Mouse (Mus musculus) hindbrain, embryonic 14.5 days (tissue): ENCODE data around the gene Kcnq4. TPM values are rescaled to one million over a fixed set of nuclear protein-coding genes. Genes with fewer than 3 reads are reported as not detected.

Source experiments
- ATAC-seq: fragments of 200-750 bp; cut with Nextera tagmentation; 2 replicates; pipeline ENCODE4 v1.8.0; 2017; ENCODE audit warnings: moderate number of reproducible peaks, mild to moderate bottlenecking, moderate TSS enrichment, moderate library complexity; ENCODE audit not compliant: low FRiP score
- DNase-seq: peaks from one replicate; pipeline ENCODE4 v3.0.0-alpha.2; 2015; ENCODE audit warnings: low spot score
- H3K27ac ChIP-seq: fragments of 300-500 bp; sonication (generic); 2 replicates; pipeline ENCODE4 v1.5.1; 2014; ENCODE audit warnings: mild to moderate bottlenecking, moderate library complexity
- H3K27me3 ChIP-seq: fragments of 300-500 bp; sonication (generic); 2 replicates; pipeline ENCODE4 v1.6.1; 2014; ENCODE audit warnings: mild to moderate bottlenecking, low read length, mixed read lengths; ENCODE audit not compliant: control insufficient read depth, insufficient read depth
- H3K36me3 ChIP-seq: fragments of 300-500 bp; sonication (generic); replicated peaks from 2 replicates; pipeline ENCODE4 v1.6.1; 2014; ENCODE audit not compliant: control insufficient read depth, insufficient read depth
- H3K4me1 ChIP-seq: fragments of 300-500 bp; sonication (generic); replicated peaks from 2 replicates; pipeline ENCODE4 v1.6.1; 2014; ENCODE audit warnings: antibody characterized with exemption, low read length, mixed read lengths; ENCODE audit not compliant: control insufficient read depth, insufficient read depth
- H3K4me2 ChIP-seq: fragments of 300-500 bp; sonication (generic); replicated peaks from 2 replicates; pipeline ENCODE4 v1.6.1; 2014; ENCODE audit warnings: mild to moderate bottlenecking, moderate library complexity
- H3K4me3 ChIP-seq: fragments of 300-500 bp; sonication (generic); replicated peaks from 2 replicates; pipeline ENCODE4 v1.5.1; 2014; ENCODE audit warnings: mild to moderate bottlenecking, low read length
- H3K9ac ChIP-seq: fragments of 300-500 bp; sonication (generic); 2 replicates; pipeline ENCODE4 v1.6.1; 2014
- H3K9me3 ChIP-seq: fragments of 300-500 bp; sonication (generic); 2 replicates; pipeline ENCODE4 v1.6.1; 2016; ENCODE audit warnings: low read length; ENCODE audit not compliant: control insufficient read depth
- WGBS: fragments of 180-500 bp; shearing (Covaris S2); extraction: QIAGEN DNeasy Blood & Tissue Kit; methylation state at CpG from one replicate; pipeline ENCODE4 v1.1.7; 2014; 5-methylcytosine and 5-hydroxymethylcytosine counted together
- polyA plus RNA-seq: library from polyadenylated mRNA; unstranded; fragments of >200 nt; fragmentation: Nextera tagmentation; extraction: Ambion mirVana; gene quantifications from 2 replicates; pipeline ENCODE4 v1.2.1, GENCODE M21; 2014

Gene Kcnq4
- polyA plus RNA-seq, 1 experiment from 2014 or later = 6.2 TPM

- no peak overlapping the region for H3K9ac ChIP-seq
- WGBS = 57% methylated on average over 6 of the region's 6 CpGs
- H3K27ac ChIP-seq = no peak overlapping the region
- H3K36me3 ChIP-seq = no peaks in the 10 kb centered on the region
- no peaks in the 10 kb centered on the region for H3K9me3 ChIP-seq
- H3K4me3 ChIP-seq = no peak overlapping the region
- DNase-seq (no peak), ATAC-seq (no peak)
- H3K27me3 ChIP-seq = peaks cover 13% of the 10 kb centered on the region
- H3K4me1 ChIP-seq = peaks cover 6% of the 10 kb centered on the region
- H3K4me2 ChIP-seq = no peak overlapping the region
Observed at GRCm38 (mm10) chr4:120729441-120729840, 19.0 kb downstream of the Kcnq4 start.

GRCm38 (mm10) chr4:120727842-120728241, 20.6 kb downstream of the Kcnq4 start:
- Histone ChIP-seq H3K4me3 (no peak overlapping the region), H3K9ac (no peak overlapping the region), H3K4me1 (peaks cover 6% of the 10 kb centered on the region), H3K27me3 (peaks cover 12% of the 10 kb centered on the region), H3K27ac (no peak overlapping the region), H3K4me2 (no peak overlapping the region), H3K36me3 (no peaks in the 10 kb centered on the region), H3K9me3 (no peaks in the 10 kb centered on the region)
- WGBS = 80% methylated on average over 11 of the region's 11 CpGs
- DNase-seq (no peak), ATAC-seq (no peak)

GRCm38 (mm10) chr4:120726174-120726573, 22.2 kb downstream of the Kcnq4 start:
- Histone ChIP-seq H3K9ac (no peak overlapping the region), H3K9me3 (no peaks in the 10 kb centered on the region), H3K4me2 (no peak overlapping the region), H3K4me3 (no peak overlapping the region), H3K27me3 (peaks cover under 1% of the 10 kb centered on the region; the same call in 1 of the 2 replicates), H3K27ac (no peak overlapping the region), H3K4me1 (peaks cover 6% of the 10 kb centered on the region), H3K36me3 (no peaks in the 10 kb centered on the region)
- WGBS = 59% methylated on average over 4 of the region's 4 CpGs
- DNase-seq (no peak), ATAC-seq (no peak)

- H3K4me1 ChIP-seq = peaks cover 2% of the 10 kb centered on the region; the same call in 1 of the 2 replicates
- no peak for DNase-seq
- H3K36me3 ChIP-seq = no peaks in the 10 kb centered on the region
Observed at GRCm38 (mm10) chr4:120725516-120726090, 22.8 kb downstream of the Kcnq4 start.

GRCm38 (mm10) chr4:120721574-120721973, 26.8 kb downstream of the Kcnq4 start:
- Histone ChIP-seq H3K9me3 (no peaks in the 10 kb centered on the region), H3K27me3 (peaks cover 4% of the 10 kb centered on the region; the same call in 1 of the 2 replicates), H3K9ac (no peak overlapping the region), H3K4me1 (peaks cover 4% of the 10 kb centered on the region; the same call in 1 of the 2 replicates), H3K36me3 (no peaks in the 10 kb centered on the region), H3K4me2 (no peak overlapping the region), H3K4me3 (no peak overlapping the region), H3K27ac (no peak overlapping the region)
- DNase-seq (no peak), ATAC-seq (no peak)
- 78% methylated on average over 2 of the region's 2 CpGs for WGBS

More at GRCm38 (mm10) chr4:120725516-120726090, 22.8 kb downstream of the Kcnq4 start:
- H3K9ac ChIP-seq = no peak overlapping the region
- no peaks in the 10 kb centered on the region for H3K27me3 ChIP-seq
- H3K4me2 ChIP-seq = no peak overlapping the region
- no peak overlapping the region for H3K27ac ChIP-seq
- no peak for ATAC-seq
- no peaks in the 10 kb centered on the region for H3K9me3 ChIP-seq
- 32% methylated on average over 5 of the region's 5 CpGs for WGBS
- no peak overlapping the region for H3K4me3 ChIP-seq

GRCm38 (mm10) chr4:120719152-120719551, 29.3 kb downstream of the Kcnq4 start:
- Histone ChIP-seq H3K9me3 (no peaks in the 10 kb centered on the region), H3K4me1 (peaks cover 18% of the 10 kb centered on the region), H3K4me3 (no peak overlapping the region), H3K9ac (no peak overlapping the region), H3K4me2 (no peak overlapping the region), H3K36me3 (no peaks in the 10 kb centered on the region), H3K27me3 (peaks cover 4% of the 10 kb centered on the region; the same call in 1 of the 2 replicates), H3K27ac (no peak overlapping the region)
- ATAC-seq = no peak
- no peak for DNase-seq
- 59% methylated on average over 5 of the region's 5 CpGs for WGBS

- peaks cover 4% of the 10 kb centered on the region; the same call in 1 of the 2 replicates for H3K27me3 ChIP-seq
Observed at GRCm38 (mm10) chr4:120717591-120717990, 30.8 kb downstream of the Kcnq4 start.

GRCm38 (mm10) chr4:120716765-120717164, 31.6 kb downstream of the Kcnq4 start:
- H3K27ac ChIP-seq = no peak overlapping the region
- H3K4me2 ChIP-seq = peak overlapping the region; percentile 57
- H3K4me1 ChIP-seq = peaks cover 24% of the 10 kb centered on the region
- ATAC-seq = no peak
- no peak for DNase-seq
- WGBS = 23% methylated on average over 12 of the region's 12 CpGs
- no peaks in the 10 kb centered on the region for H3K36me3 ChIP-seq
- H3K9ac ChIP-seq = 0 out of 2 replicates have a peak overlapping the region, but pooled peaks have one; percentile 31
- H3K4me3 ChIP-seq = peak overlapping the region; percentile 25
- H3K27me3 ChIP-seq = peaks cover 4% of the 10 kb centered on the region; the same call in 1 of the 2 replicates
- H3K9me3 ChIP-seq = no peaks in the 10 kb centered on the region

More at GRCm38 (mm10) chr4:120717591-120717990, 30.8 kb downstream of the Kcnq4 start:
- Histone ChIP-seq H3K9ac (no peak overlapping the region), H3K9me3 (no peaks in the 10 kb centered on the region), H3K4me2 (no peak overlapping the region), H3K36me3 (no peaks in the 10 kb centered on the region), H3K27ac (no peak overlapping the region), H3K4me1 (peaks cover 24% of the 10 kb centered on the region), H3K4me3 (no peak overlapping the region)
- DNase-seq (no peak), ATAC-seq (no peak)
- 67% methylated on average over 8 of the region's 8 CpGs for WGBS

- peak overlapping the region; percentile 57 for H3K4me2 ChIP-seq
- H3K9me3 ChIP-seq = no peaks in the 10 kb centered on the region
- no peak overlapping the region for H3K27ac ChIP-seq
- WGBS = 3% methylated on average over 12 of the region's 12 CpGs
- peak overlapping the region; percentile 31 for H3K9ac ChIP-seq
- ATAC-seq = peak; percentile 78
- peak; percentile 51 for DNase-seq
- peaks cover 4% of the 10 kb centered on the region; the same call in 1 of the 2 replicates for H3K27me3 ChIP-seq
- peak overlapping the region; percentile 25 for H3K4me3 ChIP-seq
- H3K36me3 ChIP-seq = no peaks in the 10 kb centered on the region
- H3K4me1 ChIP-seq = peaks cover 24% of the 10 kb centered on the region
Observed at GRCm38 (mm10) chr4:120716141-120716571, 32.3 kb downstream of the Kcnq4 start.
